Mouse (Mus musculus): ENCODE data around the gene Usp40. TPM values are rescaled to one million over a fixed set of nuclear protein-coding genes. Genes with fewer than 3 reads are reported as not detected.

Gene Usp40
- polyA plus RNA-seq, 1 experiment = 9.5 TPM

DNA sequence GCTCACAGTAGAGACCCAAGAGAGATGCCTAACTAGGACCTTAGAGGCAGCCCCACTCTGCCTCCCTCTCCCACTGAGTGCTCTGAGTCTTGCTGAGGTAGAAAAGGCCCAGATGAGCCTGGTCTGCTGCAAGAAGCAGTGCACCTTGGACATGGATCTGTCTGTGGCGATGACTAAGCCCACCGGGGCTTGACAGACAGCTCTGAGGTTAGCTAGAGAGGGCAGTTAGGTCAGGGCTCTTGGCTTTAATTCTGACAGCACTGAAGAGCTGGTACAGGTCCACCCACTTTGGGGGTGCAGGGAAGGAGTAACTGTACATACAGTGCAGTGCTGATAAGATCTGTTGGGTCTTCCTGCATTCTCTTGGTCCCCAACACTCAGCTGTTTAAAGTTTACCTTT lies 72.8 kb downstream of the Usp40 start:
- Histone ChIP-seq H3K4me2 (ENCODE audit: low read depth) (no peak overlapping the region), H3K4me3 (no peak overlapping the region), H3K27me3 (ENCODE audit: control insufficient read depth, insufficient read depth, insufficient read length) (no peaks in the 10 kb centered on the region), H3K36me3 (ENCODE audit: control insufficient read depth, insufficient read depth) (peaks cover 52% of the 10 kb centered on the region), H3ac (ENCODE audit: control insufficient read depth, insufficient read length) (no peak overlapping the region), H3K79me2 (ENCODE audit: control insufficient read depth, insufficient read depth) (no peaks in the 10 kb centered on the region)
- no peak for TF ChIP-seq MAX (IDR thresholded peaks at IDR 0.05; ENCODE audit: low read depth)
- no peak for TF ChIP-seq E2F4 (IDR thresholded peaks at IDR 0.05; ENCODE audit: insufficient read depth)
- TF ChIP-seq SRF (IDR thresholded peaks at IDR 0.05; ENCODE audit: control insufficient read depth, insufficient read length, low read depth) = no peak
- no peak for TF ChIP-seq USF1 (IDR thresholded peaks at IDR 0.05; ENCODE audit: low read depth)
- TF ChIP-seq CEBPB (IDR thresholded peaks at IDR 0.05; ENCODE audit: insufficient read depth, poor library complexity, severe bottlenecking) = no peak
- TF ChIP-seq REST (IDR thresholded peaks at IDR 0.05; ENCODE audit: insufficient read depth, insufficient read length) = no peak
- TF ChIP-seq TCF12 (IDR thresholded peaks at IDR 0.05; ENCODE audit: insufficient read depth, poor library complexity, severe bottlenecking) = no peak
- no peak for TF ChIP-seq MYOG (IDR thresholded peaks at IDR 0.05; ENCODE audit: control insufficient read depth in 1 of 3, insufficient read depth in 1 of 3, insufficient read length in 2 of 3, low read depth in 2 of 3)
- no peak for TF ChIP-seq POLR2AphosphoS2 (IDR thresholded peaks at IDR 0.05; ENCODE audit: insufficient read length, low read depth)
- no peak for TF ChIP-seq POLR2A (IDR thresholded peaks at IDR 0.05; ENCODE audit: insufficient read length, low read depth)
- TF ChIP-seq TCF3 (IDR thresholded peaks at IDR 0.05; ENCODE audit: insufficient read length, low read depth) = no peak
- no peak for TF ChIP-seq MYOD1 (IDR thresholded peaks at IDR 0.05; ENCODE audit: control insufficient read depth in 1 of 3, insufficient read length in 2 of 3, low read depth in 2 of 3)

DNA sequence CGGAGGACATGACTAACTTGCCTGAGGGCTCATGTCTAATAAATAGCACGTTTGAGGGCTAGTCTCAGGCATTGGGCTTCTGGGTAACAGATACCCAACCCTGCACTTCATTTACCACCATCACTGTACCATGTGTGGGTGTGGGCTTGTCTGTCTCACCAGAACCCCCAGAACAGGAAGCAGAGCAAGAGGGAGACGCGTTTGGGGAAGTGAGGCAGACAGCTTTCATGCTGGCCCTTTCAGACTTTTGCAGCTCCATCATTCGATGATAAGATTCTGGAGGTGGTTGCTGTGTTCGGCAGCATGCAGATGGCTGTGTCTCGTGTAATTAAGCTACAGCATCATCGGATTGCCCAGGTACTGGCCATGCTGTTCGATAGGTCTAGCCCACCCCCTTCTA lies 73.3 kb downstream of the Usp40 start:
- Histone ChIP-seq H3ac (ENCODE audit: control insufficient read depth, insufficient read length) (no peak overlapping the region), H3K27me3 (ENCODE audit: control insufficient read depth, insufficient read depth, insufficient read length) (no peaks in the 10 kb centered on the region)

DNA sequence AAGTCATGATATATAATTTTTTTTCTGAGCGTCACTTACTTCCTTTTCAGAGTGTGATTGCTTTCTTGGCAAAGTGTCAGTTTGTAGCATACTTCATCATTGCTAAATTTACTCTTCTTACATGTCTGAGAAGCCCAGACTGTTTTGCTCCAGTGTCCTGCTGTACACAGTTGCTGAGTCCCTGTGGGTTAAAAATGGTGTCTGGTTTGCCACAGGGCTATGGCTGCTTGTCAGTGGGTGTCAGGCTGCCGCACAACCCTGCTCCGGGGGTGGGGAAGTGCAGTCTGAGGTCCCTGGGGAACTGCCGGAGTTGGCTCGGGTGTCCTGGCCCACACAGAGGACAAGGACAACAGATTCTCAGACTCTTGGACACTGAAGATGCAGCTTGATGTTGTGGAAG lies 75.3 kb downstream of the Usp40 start:
- no peaks in the 10 kb centered on the region for H3K79me2 ChIP-seq (ENCODE audit: control insufficient read depth, insufficient read depth)
- peaks cover 44% of the 10 kb centered on the region for H3K36me3 ChIP-seq (ENCODE audit: control insufficient read depth, insufficient read depth)
- TF ChIP-seq MYOD1 (IDR thresholded peaks at IDR 0.05; ENCODE audit: control insufficient read depth in 1 of 3, insufficient read length in 2 of 3, low read depth in 2 of 3) (no peak), USF1 (IDR thresholded peaks at IDR 0.05; ENCODE audit: low read depth) (no peak), TCF12 (IDR thresholded peaks at IDR 0.05; ENCODE audit: insufficient read depth, poor library complexity, severe bottlenecking) (no peak), E2F4 (IDR thresholded peaks at IDR 0.05; ENCODE audit: insufficient read depth) (no peak), POLR2A (IDR thresholded peaks at IDR 0.05; ENCODE audit: insufficient read length, low read depth) (no peak), POLR2AphosphoS2 (IDR thresholded peaks at IDR 0.05; ENCODE audit: insufficient read length, low read depth) (no peak), MYOG (IDR thresholded peaks at IDR 0.05; ENCODE audit: control insufficient read depth in 1 of 3, insufficient read depth in 1 of 3, insufficient read length in 2 of 3, low read depth in 2 of 3) (no peak)
- H3K27me3 ChIP-seq (ENCODE audit: control insufficient read depth, insufficient read depth, insufficient read length) = no peaks in the 10 kb centered on the region
- H3ac ChIP-seq (ENCODE audit: control insufficient read depth, insufficient read length) = no peak overlapping the region
- H3K4me2 ChIP-seq (ENCODE audit: low read depth) = no peak overlapping the region
- no peak overlapping the region for H3K4me3 ChIP-seq

More for the DNA sequence above, 73.3 kb downstream of the Usp40 start:
- TF ChIP-seq E2F4 (IDR thresholded peaks at IDR 0.05; ENCODE audit: insufficient read depth) = no peak
- no peak for TF ChIP-seq MAX (IDR thresholded peaks at IDR 0.05; ENCODE audit: low read depth)
- TF ChIP-seq CEBPB (IDR thresholded peaks at IDR 0.05; ENCODE audit: insufficient read depth, poor library complexity, severe bottlenecking) = no peak
- TF ChIP-seq SRF (IDR thresholded peaks at IDR 0.05; ENCODE audit: control insufficient read depth, insufficient read length, low read depth) = no peak
- TF ChIP-seq MYOG (IDR thresholded peaks at IDR 0.05; ENCODE audit: control insufficient read depth in 1 of 3, insufficient read depth in 1 of 3, insufficient read length in 2 of 3, low read depth in 2 of 3) = no peak
- no peak for TF ChIP-seq REST (IDR thresholded peaks at IDR 0.05; ENCODE audit: insufficient read depth, insufficient read length)
- no peak for TF ChIP-seq USF1 (IDR thresholded peaks at IDR 0.05; ENCODE audit: low read depth)
- no peak for TF ChIP-seq TCF3 (IDR thresholded peaks at IDR 0.05; ENCODE audit: insufficient read length, low read depth)
- no peak for TF ChIP-seq MYOD1 (IDR thresholded peaks at IDR 0.05; ENCODE audit: control insufficient read depth in 1 of 3, insufficient read length in 2 of 3, low read depth in 2 of 3)
- no peak for TF ChIP-seq POLR2AphosphoS2 (IDR thresholded peaks at IDR 0.05; ENCODE audit: insufficient read length, low read depth)
- no peak for TF ChIP-seq POLR2A (IDR thresholded peaks at IDR 0.05; ENCODE audit: insufficient read length, low read depth)
- TF ChIP-seq TCF12 (IDR thresholded peaks at IDR 0.05; ENCODE audit: insufficient read depth, poor library complexity, severe bottlenecking) = no peak
- H3K79me2 ChIP-seq (ENCODE audit: control insufficient read depth, insufficient read depth) = no peaks in the 10 kb centered on the region
- no peak overlapping the region for H3K4me2 ChIP-seq (ENCODE audit: low read depth)
- H3K36me3 ChIP-seq (ENCODE audit: control insufficient read depth, insufficient read depth) = peaks cover 53% of the 10 kb centered on the region
- H3K4me3 ChIP-seq = no peak overlapping the region

DNA sequence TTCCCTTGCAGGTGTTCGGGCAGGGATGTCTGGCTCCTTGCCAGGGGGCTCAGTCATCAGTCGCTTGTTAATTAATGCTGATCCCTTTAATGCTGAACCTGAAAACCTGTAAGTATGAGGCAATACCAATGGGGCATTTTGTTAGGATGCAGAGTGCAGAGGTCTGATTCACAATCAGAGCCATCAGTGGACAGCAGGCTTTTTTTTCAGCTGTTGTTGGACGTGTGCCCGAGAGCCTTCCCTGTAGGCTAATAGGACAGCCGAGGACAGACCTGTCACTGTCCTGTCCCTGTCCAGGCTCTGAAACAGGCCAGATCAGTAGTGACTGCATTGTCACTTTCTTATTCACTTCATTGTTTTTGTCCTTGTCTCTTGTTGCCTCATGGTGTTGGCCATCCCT lies 78.6 kb downstream of the Usp40 start:
- no peak overlapping the region for H3K4me2 ChIP-seq (ENCODE audit: low read depth)
- no peaks in the 10 kb centered on the region for H3K79me2 ChIP-seq (ENCODE audit: control insufficient read depth, insufficient read depth)
- no peaks in the 10 kb centered on the region for H3K27me3 ChIP-seq (ENCODE audit: control insufficient read depth, insufficient read depth, insufficient read length)
- H3K36me3 ChIP-seq (ENCODE audit: control insufficient read depth, insufficient read depth) = peaks cover 39% of the 10 kb centered on the region
- H3K4me3 ChIP-seq = no peak overlapping the region
- no peak overlapping the region for H3ac ChIP-seq (ENCODE audit: control insufficient read depth, insufficient read length)
- TF ChIP-seq MYOD1 (IDR thresholded peaks at IDR 0.05; ENCODE audit: control insufficient read depth in 1 of 3, insufficient read length in 2 of 3, low read depth in 2 of 3) = no peak
- TF ChIP-seq REST (IDR thresholded peaks at IDR 0.05; ENCODE audit: insufficient read depth, insufficient read length) = no peak
- TF ChIP-seq SRF (IDR thresholded peaks at IDR 0.05; ENCODE audit: control insufficient read depth, insufficient read length, low read depth) = no peak
- no peak for TF ChIP-seq POLR2AphosphoS2 (IDR thresholded peaks at IDR 0.05; ENCODE audit: insufficient read length, low read depth)
- TF ChIP-seq E2F4 (IDR thresholded peaks at IDR 0.05; ENCODE audit: insufficient read depth) = no peak
- no peak for TF ChIP-seq TCF12 (IDR thresholded peaks at IDR 0.05; ENCODE audit: insufficient read depth, poor library complexity, severe bottlenecking)
- TF ChIP-seq POLR2A (IDR thresholded peaks at IDR 0.05; ENCODE audit: insufficient read length, low read depth) = no peak
- no peak for TF ChIP-seq MYOG (IDR thresholded peaks at IDR 0.05; ENCODE audit: control insufficient read depth in 1 of 3, insufficient read depth in 1 of 3, insufficient read length in 2 of 3, low read depth in 2 of 3)
- TF ChIP-seq MAX (IDR thresholded peaks at IDR 0.05; ENCODE audit: low read depth) = no peak

DNA sequence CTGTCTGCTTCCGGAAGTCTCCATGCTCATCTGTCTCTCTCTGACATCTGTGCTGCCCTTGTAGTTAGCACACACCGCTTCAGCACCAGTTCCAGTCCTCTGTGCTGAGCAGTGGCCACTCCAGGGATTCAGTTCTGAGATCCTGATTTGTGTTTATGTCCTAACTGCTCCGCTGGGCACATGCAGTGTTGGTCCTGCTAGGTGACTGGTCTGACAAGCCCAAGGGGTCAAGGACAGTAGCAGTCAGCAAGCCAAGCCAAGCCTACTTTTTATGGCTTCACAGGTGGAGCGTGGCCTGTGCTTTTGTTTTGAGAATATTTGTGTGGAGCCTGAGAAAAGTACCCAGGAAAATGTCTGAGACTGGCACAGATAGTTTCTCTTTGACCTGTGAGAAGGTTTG lies 83.5 kb downstream of the Usp40 start:
- Histone ChIP-seq H3K27me3 (ENCODE audit: control insufficient read depth, insufficient read depth, insufficient read length) (no peaks in the 10 kb centered on the region), H3ac (ENCODE audit: control insufficient read depth, insufficient read length) (no peak overlapping the region), H3K4me2 (ENCODE audit: low read depth) (no peak overlapping the region), H3K79me2 (ENCODE audit: control insufficient read depth, insufficient read depth) (no peaks in the 10 kb centered on the region), H3K36me3 (ENCODE audit: control insufficient read depth, insufficient read depth) (peaks cover 38% of the 10 kb centered on the region), H3K4me3 (no peak overlapping the region)
- TF ChIP-seq MAX (IDR thresholded peaks at IDR 0.05; ENCODE audit: low read depth) = no peak
- TF ChIP-seq SRF (IDR thresholded peaks at IDR 0.05; ENCODE audit: control insufficient read depth, insufficient read length, low read depth) = no peak
- TF ChIP-seq USF1 (IDR thresholded peaks at IDR 0.05; ENCODE audit: low read depth) = no peak
- TF ChIP-seq TCF3 (IDR thresholded peaks at IDR 0.05; ENCODE audit: insufficient read length, low read depth) = no peak
- TF ChIP-seq REST (IDR thresholded peaks at IDR 0.05; ENCODE audit: insufficient read depth, insufficient read length) = no peak
- TF ChIP-seq E2F4 (IDR thresholded peaks at IDR 0.05; ENCODE audit: insufficient read depth) = no peak
- no peak for TF ChIP-seq CEBPB (IDR thresholded peaks at IDR 0.05; ENCODE audit: insufficient read depth, poor library complexity, severe bottlenecking)
- TF ChIP-seq POLR2AphosphoS2 (IDR thresholded peaks at IDR 0.05; ENCODE audit: insufficient read length, low read depth) = no peak
- no peak for TF ChIP-seq MYOG (IDR thresholded peaks at IDR 0.05; ENCODE audit: control insufficient read depth in 1 of 3, insufficient read depth in 1 of 3, insufficient read length in 2 of 3, low read depth in 2 of 3)
- TF ChIP-seq POLR2A (IDR thresholded peaks at IDR 0.05; ENCODE audit: insufficient read length, low read depth) = no peak
- no peak for TF ChIP-seq TCF12 (IDR thresholded peaks at IDR 0.05; ENCODE audit: insufficient read depth, poor library complexity, severe bottlenecking)
- no peak for TF ChIP-seq MYOD1 (IDR thresholded peaks at IDR 0.05; ENCODE audit: control insufficient read depth in 1 of 3, insufficient read length in 2 of 3, low read depth in 2 of 3)
